Mouse (Mus musculus): ENCODE results near the gene Arfgap3. TPM values are rescaled to one million over a fixed set of nuclear protein-coding genes. Genes with fewer than 3 reads are reported as not detected.

Gene Arfgap3
- polyA plus RNA-seq, 1 experiment, result 55.2 TPM

- H3K27ac ChIP-seq (ENCODE audit: insufficient read depth, low read length), result no peak overlapping the region
- H3K4me1 ChIP-seq (ENCODE audit: control insufficient read depth, insufficient read depth, low read length), result no peaks in the 10 kb centered on the region
- H3K4me3 ChIP-seq (ENCODE audit: insufficient read depth, low read length), result no peak overlapping the region
- TF ChIP-seq CTCF (IDR thresholded peaks at IDR 0.05; ENCODE audit: borderline replicate concordance, insufficient read depth, low read length), result no peak
- TF ChIP-seq POLR2A (IDR thresholded peaks at IDR 0.05; ENCODE audit: low read depth, low read length), result no peak
Measured at GRCm38 (mm10) chr15:83298810-83299209, 51.2 kb downstream of the Arfgap3 start.

DNA sequence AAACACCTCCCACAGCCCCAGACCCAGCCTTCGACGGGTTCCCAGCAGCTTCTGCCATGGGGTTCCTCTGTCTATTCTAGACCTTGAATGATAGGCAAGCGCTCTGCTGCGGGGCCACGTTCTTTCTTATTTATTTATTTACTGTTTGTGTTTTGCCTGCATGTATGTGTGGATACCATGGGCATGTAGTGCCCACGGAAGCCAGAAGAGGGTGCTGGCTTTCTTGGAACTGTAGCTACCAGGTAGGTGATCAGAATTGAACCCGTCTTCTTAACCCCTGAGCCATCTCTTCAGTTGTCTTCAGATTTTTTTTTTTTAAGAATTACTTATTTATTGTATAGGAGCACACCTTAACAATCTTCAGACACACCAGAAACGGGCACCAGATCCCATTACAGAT, 51.7 kb downstream of the Arfgap3 start:
- no peak for TF ChIP-seq CTCF (IDR thresholded peaks at IDR 0.05; ENCODE audit: borderline replicate concordance, insufficient read depth, low read length)
- TF ChIP-seq POLR2A (IDR thresholded peaks at IDR 0.05; ENCODE audit: low read depth, low read length), result no peak
- Histone ChIP-seq H3K4me3 (ENCODE audit: insufficient read depth, low read length) (no peak overlapping the region), H3K4me1 (ENCODE audit: control insufficient read depth, insufficient read depth, low read length) (no peaks in the 10 kb centered on the region), H3K27ac (ENCODE audit: insufficient read depth, low read length) (no peak overlapping the region)

GRCm38 (mm10) chr15:83296771-83297311, 53.2 kb downstream of the Arfgap3 start:
- no peaks in the 10 kb centered on the region for H3K4me1 ChIP-seq (ENCODE audit: control insufficient read depth, insufficient read depth, low read length)
- no peak overlapping the region for H3K27ac ChIP-seq (ENCODE audit: insufficient read depth, low read length)
- H3K4me3 ChIP-seq (ENCODE audit: insufficient read depth, low read length), result no peak overlapping the region
- TF ChIP-seq CTCF (IDR thresholded peaks at IDR 0.05; ENCODE audit: borderline replicate concordance, insufficient read depth, low read length), result no peak
- no peak for TF ChIP-seq POLR2A (IDR thresholded peaks at IDR 0.05; ENCODE audit: low read depth, low read length)

DNA sequence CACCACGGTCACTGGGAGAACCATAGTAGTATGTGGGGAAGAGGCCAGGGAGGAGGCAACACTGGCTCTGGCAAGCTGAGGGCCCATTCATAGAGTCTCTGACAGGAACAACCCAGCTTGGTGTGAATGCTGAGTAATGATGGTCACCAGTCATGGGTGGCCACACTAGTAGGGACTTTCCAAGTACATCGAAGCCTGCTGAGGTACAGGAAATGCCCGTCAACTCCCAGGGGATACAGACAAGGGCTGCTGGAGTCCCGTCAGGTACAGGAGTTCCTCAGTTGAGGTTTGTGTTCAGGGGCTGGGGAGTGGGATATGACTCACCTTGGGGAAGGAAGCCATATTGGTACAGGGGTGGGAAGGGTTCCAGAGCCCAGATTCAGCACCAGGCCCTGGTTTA, 54.0 kb downstream of the Arfgap3 start:
- H3K4me1 ChIP-seq (ENCODE audit: control insufficient read depth, insufficient read depth, low read length), result no peaks in the 10 kb centered on the region
- no peak for TF ChIP-seq CTCF (IDR thresholded peaks at IDR 0.05; ENCODE audit: borderline replicate concordance, insufficient read depth, low read length)
- no peak for TF ChIP-seq POLR2A (IDR thresholded peaks at IDR 0.05; ENCODE audit: low read depth, low read length)
- H3K27ac ChIP-seq (ENCODE audit: insufficient read depth, low read length), result no peak overlapping the region
- no peak overlapping the region for H3K4me3 ChIP-seq (ENCODE audit: insufficient read depth, low read length)

DNA sequence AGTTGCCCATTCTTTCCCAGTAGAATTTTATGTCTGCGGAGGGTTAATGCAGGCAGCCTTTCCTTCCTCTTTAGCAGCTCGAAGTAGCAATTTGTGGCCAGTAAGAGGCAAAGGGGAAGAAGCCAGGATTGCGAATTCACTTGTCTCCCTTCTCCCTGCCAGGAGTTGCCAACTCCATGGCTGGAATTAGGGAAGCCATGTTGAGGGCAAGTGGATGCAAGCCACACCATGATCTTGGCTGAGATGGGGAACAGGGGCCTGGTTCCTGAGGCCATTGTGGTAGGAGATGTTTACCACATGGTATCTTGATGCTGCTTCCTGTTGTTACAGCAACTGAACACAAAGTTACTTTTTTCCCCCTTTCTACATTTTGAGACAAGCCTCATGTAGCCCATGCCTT, 55.1 kb downstream of the Arfgap3 start:
- Histone ChIP-seq H3K27ac (ENCODE audit: insufficient read depth, low read length) (no peak overlapping the region), H3K4me1 (ENCODE audit: control insufficient read depth, insufficient read depth, low read length) (no peaks in the 10 kb centered on the region), H3K4me3 (ENCODE audit: insufficient read depth, low read length) (no peak overlapping the region)
- TF ChIP-seq POLR2A (IDR thresholded peaks at IDR 0.05; ENCODE audit: low read depth, low read length) (no peak), CTCF (IDR thresholded peaks at IDR 0.05; ENCODE audit: borderline replicate concordance, insufficient read depth, low read length) (no peak)

DNA sequence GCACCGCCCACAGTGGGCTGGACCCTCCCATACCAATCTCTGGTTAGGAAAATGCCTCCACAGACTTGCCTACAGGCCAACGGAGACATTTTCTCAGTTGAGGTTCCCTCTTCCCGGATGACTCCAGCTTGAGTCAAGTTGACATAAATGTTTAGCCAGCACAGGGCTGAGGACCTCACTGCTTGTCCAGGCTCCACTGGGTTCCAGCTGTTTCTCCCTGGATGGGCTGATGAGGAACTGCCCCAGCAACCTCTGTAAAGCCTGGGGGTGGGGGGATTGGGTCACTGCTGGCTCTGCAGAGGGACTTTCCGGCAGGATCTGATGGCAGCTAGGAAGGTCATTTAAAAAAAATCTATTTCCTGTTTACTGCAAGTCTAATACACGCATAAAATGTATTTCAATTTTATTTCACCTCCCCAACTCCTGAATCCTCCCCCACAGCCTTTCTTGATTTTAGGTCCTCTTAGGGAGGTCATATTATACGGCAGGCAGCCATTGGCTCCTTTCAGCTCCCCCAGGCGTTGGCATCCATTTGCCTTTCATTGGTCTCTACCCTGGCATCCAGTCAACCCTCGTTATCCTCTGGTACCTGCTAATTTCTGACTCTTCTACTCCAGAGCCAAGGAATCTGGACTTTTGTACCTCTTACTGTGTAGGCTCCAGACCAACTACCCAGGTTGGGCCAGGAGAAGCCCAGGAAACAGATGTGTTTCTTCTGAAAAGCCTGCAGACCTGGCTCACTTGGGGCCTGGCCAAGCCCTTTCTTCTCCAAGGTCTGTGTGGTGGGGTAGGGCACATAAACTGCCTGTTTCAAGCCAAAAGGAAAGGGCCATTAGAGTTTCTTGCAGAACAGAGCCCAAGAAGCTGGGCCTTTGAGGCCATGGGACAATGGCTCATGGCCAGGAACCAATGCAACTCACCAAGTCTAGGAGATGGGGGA, 56.1 kb downstream of the Arfgap3 start:
- H3K4me3 ChIP-seq (ENCODE audit: insufficient read depth, low read length), result no peak overlapping the region
- H3K4me1 ChIP-seq (ENCODE audit: control insufficient read depth, insufficient read depth, low read length), result no peaks in the 10 kb centered on the region
- peak overlapping the region; percentile 59; the same call in 1 of the 2 replicates for H3K27ac ChIP-seq (ENCODE audit: insufficient read depth, low read length)
- TF ChIP-seq POLR2A (IDR thresholded peaks at IDR 0.05; ENCODE audit: low read depth, low read length) (no peak), CTCF (IDR thresholded peaks at IDR 0.05; ENCODE audit: borderline replicate concordance, insufficient read depth, low read length) (no peak)

- H3K27ac ChIP-seq (ENCODE audit: insufficient read depth, low read length), result peak overlapping the region; percentile 79
- H3K4me3 ChIP-seq (ENCODE audit: insufficient read depth, low read length), result no peak overlapping the region
- no peak for TF ChIP-seq POLR2A (IDR thresholded peaks at IDR 0.05; ENCODE audit: low read depth, low read length)
- no peak for TF ChIP-seq CTCF (IDR thresholded peaks at IDR 0.05; ENCODE audit: borderline replicate concordance, insufficient read depth, low read length)
- no peaks in the 10 kb centered on the region for H3K4me1 ChIP-seq (ENCODE audit: control insufficient read depth, insufficient read depth, low read length)
Measured at GRCm38 (mm10) chr15:83293144-83293543, 56.9 kb downstream of the Arfgap3 start.

DNA sequence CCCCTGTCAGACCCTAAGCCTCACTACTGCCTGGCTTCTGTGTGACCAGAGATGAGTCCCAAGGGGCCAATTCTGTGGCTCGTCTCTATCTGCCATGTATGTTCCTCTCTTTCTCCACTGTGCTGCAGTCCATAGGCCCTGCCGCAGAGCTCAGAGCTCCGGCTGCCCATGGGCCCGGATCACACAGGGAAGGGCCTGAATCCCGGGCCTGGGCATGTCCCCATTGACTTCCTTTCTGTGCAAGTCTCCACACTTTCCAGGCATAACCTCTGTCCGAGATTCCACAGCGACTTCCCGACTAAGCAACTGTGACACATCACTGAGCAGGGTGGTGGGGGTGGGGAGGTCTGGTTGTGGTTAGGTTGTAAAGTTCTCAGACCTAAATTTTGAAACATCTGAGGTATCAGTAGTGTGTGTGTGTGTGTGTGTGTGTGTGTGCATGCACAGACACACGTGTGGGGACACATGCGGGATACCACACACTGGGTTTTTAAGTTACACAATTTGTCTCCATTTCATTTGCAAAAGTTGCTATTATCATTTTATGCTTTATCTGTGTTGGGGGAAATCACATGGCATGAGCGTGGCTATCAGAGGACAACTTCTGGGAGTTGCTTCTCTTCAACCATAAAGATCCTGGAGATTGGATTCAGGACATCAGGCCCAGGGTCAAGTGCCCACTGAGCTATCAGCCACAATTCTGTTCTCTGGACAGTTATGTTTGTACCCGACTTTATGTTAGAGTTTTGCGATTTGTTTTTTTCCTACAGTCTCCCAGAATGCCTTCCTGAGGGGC, 57.6 kb downstream of the Arfgap3 start:
- Histone ChIP-seq H3K27ac (ENCODE audit: insufficient read depth, low read length) (peak overlapping the region; percentile 79), H3K4me3 (ENCODE audit: insufficient read depth, low read length) (no peak overlapping the region), H3K4me1 (ENCODE audit: control insufficient read depth, insufficient read depth, low read length) (no peaks in the 10 kb centered on the region)
- TF ChIP-seq CTCF (IDR thresholded peaks at IDR 0.05; ENCODE audit: borderline replicate concordance, insufficient read depth, low read length), result no peak
- no peak for TF ChIP-seq POLR2A (IDR thresholded peaks at IDR 0.05; ENCODE audit: low read depth, low read length)

- H3K27ac ChIP-seq (ENCODE audit: insufficient read depth, low read length), result no peak overlapping the region
- TF ChIP-seq POLR2A (IDR thresholded peaks at IDR 0.05; ENCODE audit: low read depth, low read length), result no peak
- TF ChIP-seq CTCF (IDR thresholded peaks at IDR 0.05; ENCODE audit: borderline replicate concordance, insufficient read depth, low read length), result no peak
- no peaks in the 10 kb centered on the region for H3K4me1 ChIP-seq (ENCODE audit: control insufficient read depth, insufficient read depth, low read length)
- no peak overlapping the region for H3K4me3 ChIP-seq (ENCODE audit: insufficient read depth, low read length)
Measured at GRCm38 (mm10) chr15:83290899-83291298, 59.1 kb downstream of the Arfgap3 start.
